Mouse (Mus musculus) limb, embryonic 15.5 days (tissue): ENCODE results near the gene Lgals8. TPM values are rescaled to one million over a fixed set of nuclear protein-coding genes. Genes with fewer than 3 reads are reported as not detected.

Source experiments
- ATAC-seq: fragments of 200-750 bp; cut with Nextera tagmentation; 2 replicates; pipeline ENCODE4 v1.8.0; 2017; ENCODE audit warnings: low read depth, moderate TSS enrichment; ENCODE audit not compliant: insufficient number of reproducible peaks, low FRiP score, low TSS enrichment
- H3K27ac ChIP-seq: fragments of 300-500 bp; sonication (generic); 2 replicates; pipeline ENCODE4 v1.5.1; 2015; ENCODE audit warnings: moderate library complexity, mild to moderate bottlenecking, inconsistent platforms
- H3K27me3 ChIP-seq: fragments of 300-500 bp; sonication (generic); 2 replicates; pipeline ENCODE4 v1.6.1; 2015; ENCODE audit warnings: inconsistent platforms
- H3K36me3 ChIP-seq: fragments of 300-500 bp; sonication (generic); 2 replicates; pipeline ENCODE4 v1.6.1; 2015; ENCODE audit warnings: inconsistent platforms
- H3K4me1 ChIP-seq: fragments of 300-500 bp; sonication (generic); 2 replicates; pipeline ENCODE4 v1.6.1; 2015; ENCODE audit warnings: inconsistent platforms
- H3K4me2 ChIP-seq: fragments of 300-500 bp; sonication (generic); 2 replicates; pipeline ENCODE4 v1.6.1; 2015; ENCODE audit warnings: mild to moderate bottlenecking, inconsistent platforms
- H3K4me3 ChIP-seq: fragments of 300-500 bp; sonication (generic); 2 replicates; pipeline ENCODE4 v1.5.1; 2015; ENCODE audit warnings: mild to moderate bottlenecking, inconsistent platforms
- H3K9ac ChIP-seq: fragments of 300-500 bp; sonication (generic); 2 replicates; pipeline ENCODE4 v1.6.1; 2015; ENCODE audit warnings: inconsistent platforms
- H3K9me3 ChIP-seq: fragments of 300-500 bp; sonication (generic); 2 replicates; pipeline ENCODE4 v1.6.1; 2016; ENCODE audit warnings: inconsistent platforms
- WGBS: fragments of 180-500 bp; shearing (Covaris S2); methylation state at CpG from one replicate; pipeline ENCODE4 v1.1.7; 2015; 5-methylcytosine and 5-hydroxymethylcytosine counted together
- polyA plus RNA-seq: library from polyadenylated mRNA; unstranded; fragments of >200 nt; fragmentation: Nextera tagmentation; extraction: Ambion mirVana; gene quantifications from 2 replicates; pipeline ENCODE4 v1.2.1, GENCODE M21; 2015

Gene Lgals8
- polyA plus RNA-seq, 1 experiment from 2014 or later: 23.6 TPM

DNA sequence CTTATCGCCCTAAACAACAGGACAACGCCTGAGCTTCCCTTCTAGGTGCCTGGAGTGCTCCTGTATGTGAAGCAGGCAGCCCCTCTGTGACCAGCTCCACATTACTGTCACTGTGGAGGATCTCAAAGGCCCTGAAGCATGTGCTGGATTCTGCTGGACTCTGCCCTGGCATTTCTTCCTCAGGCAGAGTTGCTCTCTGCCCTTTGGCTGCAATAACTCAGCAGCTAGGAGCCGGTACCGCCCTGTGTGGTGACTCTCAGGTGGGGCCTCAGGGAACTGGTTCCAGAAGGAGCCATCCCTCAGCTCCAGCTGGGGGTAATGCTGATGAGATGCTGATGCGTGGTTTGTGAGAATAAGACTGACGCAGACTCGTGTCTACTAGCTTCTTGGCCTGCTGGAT is 8.0 kb downstream of the Lgals8 start:
- Histone ChIP-seq H3K27me3 (no peaks in the 10 kb centered on the region), H3K36me3 (peaks cover 35% of the 10 kb centered on the region), H3K9ac (no peak overlapping the region), H3K9me3 (no peaks in the 10 kb centered on the region), H3K27ac (no peak overlapping the region), H3K4me3 (no peak overlapping the region), H3K4me1 (peaks cover 7% of the 10 kb centered on the region; the same call in 1 of the 2 replicates), H3K4me2 (no peak overlapping the region)
- WGBS: 70% methylated on average over 7 of the region's 7 CpGs
- no peak for ATAC-seq

- Histone ChIP-seq H3K9ac (no peak overlapping the region), H3K36me3 (peaks cover 35% of the 10 kb centered on the region), H3K27me3 (no peaks in the 10 kb centered on the region), H3K4me1 (peaks cover 2% of the 10 kb centered on the region; the same call in 1 of the 2 replicates), H3K4me2 (no peak overlapping the region), H3K9me3 (no peaks in the 10 kb centered on the region), H3K27ac (no peak overlapping the region), H3K4me3 (no peak overlapping the region)
- no peak for ATAC-seq
- 82% methylated on average over 7 of the region's 7 CpGs for WGBS
These were observed 9.9 kb downstream of the Lgals8 start for GRCm38 (mm10) chr13:12454686-12455390.

DNA sequence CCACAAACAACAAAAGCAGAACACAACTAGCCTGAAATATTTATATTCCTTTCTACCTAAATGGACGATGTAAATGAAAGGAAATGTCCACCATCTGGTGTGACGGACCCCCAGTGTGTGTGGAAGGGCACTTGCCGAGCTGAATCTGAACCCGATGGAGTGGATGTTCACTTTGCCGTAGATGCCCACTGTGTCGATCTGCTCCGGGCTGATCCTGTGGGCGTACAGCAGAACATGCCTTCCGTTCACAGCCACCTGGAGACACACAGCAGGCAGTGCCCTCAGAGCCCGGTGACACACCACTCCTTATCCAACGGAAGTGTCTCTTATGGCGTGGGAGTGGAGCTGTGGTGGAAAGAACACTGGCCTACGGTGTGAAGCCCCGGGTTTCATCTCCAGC is 11.6 kb downstream of the Lgals8 start:
- H3K4me2 ChIP-seq: no peak overlapping the region
- no peak for ATAC-seq
- peaks cover 36% of the 10 kb centered on the region for H3K36me3 ChIP-seq
- no peak overlapping the region for H3K27ac ChIP-seq
- no peaks in the 10 kb centered on the region for H3K27me3 ChIP-seq
- H3K4me3 ChIP-seq: no peak overlapping the region
- no peaks in the 10 kb centered on the region for H3K4me1 ChIP-seq
- H3K9me3 ChIP-seq: no peaks in the 10 kb centered on the region
- WGBS: 85% methylated on average over 14 of the region's 14 CpGs
- H3K9ac ChIP-seq: no peak overlapping the region

DNA sequence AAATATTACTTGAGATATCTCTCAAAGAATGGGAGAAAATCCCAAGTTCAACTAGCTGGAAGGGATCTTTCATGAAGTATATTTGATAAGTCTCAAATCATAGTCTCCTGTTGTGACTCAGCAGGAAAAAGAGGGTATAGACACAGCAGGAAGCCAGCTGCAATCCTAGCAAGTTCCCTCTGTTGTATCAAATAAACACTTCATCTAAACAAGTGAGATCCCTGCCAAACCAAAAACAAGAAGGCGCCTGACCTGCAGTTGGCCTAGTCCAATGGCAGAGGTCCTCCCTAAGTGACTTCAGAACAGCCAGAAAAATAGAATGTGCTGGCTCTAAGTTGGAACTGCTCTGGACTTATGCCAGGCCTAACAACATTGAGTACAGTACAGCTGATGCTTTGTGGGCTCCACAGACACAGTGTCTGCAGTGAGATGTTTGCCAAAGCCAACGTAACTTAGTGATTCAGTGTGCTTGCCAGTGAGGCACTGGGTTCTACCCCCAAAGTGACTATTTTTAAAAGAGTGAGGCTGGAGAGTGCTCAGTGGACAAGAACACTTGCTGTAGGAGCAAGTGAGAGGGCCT is 22.6 kb downstream of the Lgals8 start:
- Histone ChIP-seq H3K9ac (no peak overlapping the region), H3K4me2 (no peak overlapping the region), H3K27me3 (no peaks in the 10 kb centered on the region), H3K4me1 (no peaks in the 10 kb centered on the region), H3K9me3 (no peaks in the 10 kb centered on the region), H3K36me3 (peaks cover 57% of the 10 kb centered on the region), H3K4me3 (no peak overlapping the region), H3K27ac (no peak overlapping the region)
- ATAC-seq: no peak; the same call in 1 of the 2 replicates
- 67% methylated on average over 2 of the region's 2 CpGs for WGBS

DNA sequence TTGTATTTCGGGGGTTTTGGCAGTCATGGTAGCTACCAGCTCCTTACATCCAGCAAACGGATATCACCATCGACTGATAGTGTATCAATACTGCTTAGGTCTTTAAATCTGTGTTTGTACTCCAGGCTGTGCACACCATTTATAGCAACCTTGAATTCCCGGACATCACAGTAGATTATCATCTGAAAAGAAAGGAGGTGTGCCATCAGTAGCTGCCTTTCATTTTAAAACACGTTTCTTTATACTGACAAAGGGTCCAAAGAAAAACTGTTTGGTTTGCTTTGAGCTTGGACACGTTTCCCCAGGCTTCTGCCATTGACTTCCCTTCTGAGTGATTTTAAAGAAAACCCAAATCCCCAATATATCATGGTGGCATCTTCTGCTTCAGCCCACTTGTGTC is 23.9 kb downstream of the Lgals8 start:
- Histone ChIP-seq H3K4me2 (no peak overlapping the region), H3K27ac (no peak overlapping the region), H3K4me1 (no peaks in the 10 kb centered on the region), H3K27me3 (no peaks in the 10 kb centered on the region), H3K36me3 (peaks cover 53% of the 10 kb centered on the region), H3K9me3 (no peaks in the 10 kb centered on the region), H3K9ac (no peak overlapping the region), H3K4me3 (no peak overlapping the region)
- WGBS: 92% methylated on average over 6 of the region's 6 CpGs
- ATAC-seq: no peak

GRCm38 (mm10) chr13:12439586-12439985 is 25.2 kb downstream of the Lgals8 start:
- WGBS: 95% methylated on average over 3 of the region's 3 CpGs

DNA sequence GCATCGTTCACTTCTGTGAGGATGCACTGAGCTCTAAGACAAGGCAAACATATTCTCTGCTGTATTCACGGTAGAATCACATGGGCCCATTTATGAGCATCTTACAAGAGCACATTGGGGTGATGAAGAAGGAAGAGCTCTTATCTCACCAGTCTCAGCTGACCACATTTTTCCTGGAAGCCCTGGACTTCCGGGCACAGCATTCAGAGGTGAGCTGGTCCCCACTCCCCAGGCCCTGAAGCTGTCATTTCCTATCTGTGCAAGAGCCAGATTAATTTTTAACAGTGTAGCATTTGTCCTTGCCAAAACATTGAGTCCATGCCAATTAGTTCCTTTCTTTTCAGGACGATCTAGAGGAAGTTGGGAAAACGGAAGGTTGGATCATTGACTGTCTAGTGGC is 30.9 kb downstream of the Lgals8 start:
- WGBS: 88% methylated on average over 5 of the region's 5 CpGs
- no peaks in the 10 kb centered on the region for H3K9me3 ChIP-seq
- no peak overlapping the region for H3K27ac ChIP-seq
- no peaks in the 10 kb centered on the region for H3K27me3 ChIP-seq
- no peak overlapping the region for H3K4me2 ChIP-seq
- H3K4me1 ChIP-seq: no peaks in the 10 kb centered on the region
- no peak overlapping the region for H3K9ac ChIP-seq
- ATAC-seq: no peak
- peaks cover 86% of the 10 kb centered on the region for H3K36me3 ChIP-seq
- no peak overlapping the region for H3K4me3 ChIP-seq

More at GRCm38 (mm10) chr13:12439586-12439985, 25.2 kb downstream of the Lgals8 start:
- Histone ChIP-seq H3K9me3 (no peaks in the 10 kb centered on the region), H3K36me3 (peaks cover 63% of the 10 kb centered on the region), H3K27ac (no peak overlapping the region), H3K4me2 (no peak overlapping the region), H3K27me3 (no peaks in the 10 kb centered on the region), H3K4me1 (no peaks in the 10 kb centered on the region), H3K4me3 (no peak overlapping the region), H3K9ac (no peak overlapping the region)
- no peak for ATAC-seq

- Histone ChIP-seq H3K36me3 (peaks cover 91% of the 10 kb centered on the region), H3K4me2 (no peak overlapping the region), H3K9me3 (no peaks in the 10 kb centered on the region), H3K27ac (no peak overlapping the region), H3K27me3 (no peaks in the 10 kb centered on the region), H3K4me1 (no peaks in the 10 kb centered on the region), H3K4me3 (no peak overlapping the region), H3K9ac (no peak overlapping the region)
- 95% methylated on average over 13 of the region's 13 CpGs for WGBS
- ATAC-seq: no peak
These were observed 36.2 kb downstream of the Lgals8 start for GRCm38 (mm10) chr13:12428556-12428955.

DNA sequence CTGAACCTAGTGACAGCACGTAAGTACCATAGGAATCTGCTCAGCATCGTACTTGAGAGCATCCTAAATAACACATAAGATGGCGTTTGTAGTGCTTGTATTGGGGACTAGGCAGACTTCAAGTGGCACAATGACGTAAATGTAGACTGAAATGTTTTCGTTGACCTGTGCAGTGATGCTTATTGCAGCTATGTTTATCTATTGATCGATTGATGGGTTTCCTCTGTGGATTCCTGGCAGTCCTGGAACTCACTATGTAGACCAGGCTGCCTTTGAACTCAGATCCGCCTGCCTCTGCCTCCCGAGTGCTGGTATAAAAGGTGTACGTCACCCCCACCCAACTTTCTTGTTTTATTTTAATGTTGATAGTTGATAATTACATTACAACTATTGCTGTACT is 44.1 kb downstream of the Lgals8 start:
- Histone ChIP-seq H3K4me2 (no peak overlapping the region), H3K4me1 (no peaks in the 10 kb centered on the region), H3K9ac (no peak overlapping the region), H3K9me3 (no peaks in the 10 kb centered on the region), H3K4me3 (no peak overlapping the region), H3K36me3 (peaks cover 85% of the 10 kb centered on the region), H3K27me3 (no peaks in the 10 kb centered on the region), H3K27ac (no peak overlapping the region)
- WGBS: 93% methylated on average over 9 of the region's 9 CpGs
- ATAC-seq: no peak

DNA sequence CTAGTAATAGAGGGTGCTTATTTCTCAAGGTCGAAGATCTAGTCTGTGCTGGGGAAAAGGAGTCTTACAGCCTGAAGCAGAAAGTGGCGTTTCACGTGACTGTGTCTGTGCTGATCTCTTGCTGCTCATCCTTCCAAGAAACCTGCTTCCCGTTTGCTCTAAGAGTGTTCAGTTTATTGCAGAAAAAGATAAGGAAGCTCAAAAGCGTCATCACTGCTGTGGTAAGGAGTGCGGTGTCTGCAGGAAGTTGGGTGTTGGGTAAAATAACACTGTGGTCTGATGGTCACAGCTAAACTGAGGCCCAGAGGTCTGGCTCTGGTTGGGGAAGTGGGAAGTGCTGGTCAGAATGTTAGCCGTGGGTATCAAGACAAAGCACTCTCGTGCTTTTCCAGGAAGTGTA is 52.7 kb downstream of the Lgals8 start:
- WGBS: 87% methylated on average over 8 of the region's 8 CpGs
- peaks cover 65% of the 10 kb centered on the region for H3K36me3 ChIP-seq
- H3K27me3 ChIP-seq: no peaks in the 10 kb centered on the region
- H3K4me3 ChIP-seq: no peak overlapping the region
- no peak overlapping the region for H3K4me2 ChIP-seq
- no peak overlapping the region for H3K9ac ChIP-seq
- ATAC-seq: no peak
- no peaks in the 10 kb centered on the region for H3K9me3 ChIP-seq
- no peaks in the 10 kb centered on the region for H3K4me1 ChIP-seq
- no peak overlapping the region for H3K27ac ChIP-seq

DNA sequence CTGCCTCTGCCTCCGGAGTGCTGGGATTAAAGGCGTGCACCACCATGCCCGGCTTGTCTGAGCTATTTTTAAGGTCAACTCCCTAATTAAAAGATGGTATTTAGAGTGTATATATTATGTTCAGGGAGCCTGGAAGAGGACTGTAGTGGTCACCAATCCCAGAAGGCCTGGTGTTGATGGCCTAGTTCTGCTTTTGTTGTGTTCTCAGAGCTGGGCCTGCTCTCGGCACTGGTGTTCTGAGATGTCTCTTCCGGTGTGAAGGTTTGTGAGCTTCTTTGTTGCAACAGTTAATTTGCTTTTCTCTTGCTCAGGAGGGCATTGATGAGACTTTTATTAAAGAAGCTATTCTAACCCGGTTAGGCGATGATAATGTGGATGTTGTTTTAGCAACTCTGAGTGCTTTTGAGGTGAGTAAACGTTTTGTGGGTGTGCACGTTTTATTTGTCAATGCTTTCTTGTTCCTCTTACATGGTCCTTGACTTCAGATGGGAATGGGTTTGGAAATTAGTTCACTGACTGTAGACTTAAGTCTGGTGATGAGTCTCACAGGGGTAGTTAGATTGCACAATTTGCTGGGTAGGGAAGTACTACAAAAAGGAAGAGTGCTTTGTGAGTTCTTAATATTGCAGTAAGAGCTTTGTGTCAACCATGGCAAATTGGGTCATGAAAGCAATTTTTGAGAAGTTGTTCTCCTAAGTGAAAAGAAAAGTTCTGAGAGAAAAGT is 56.2 kb downstream of the Lgals8 start:
- 91% methylated on average over 9 of the region's 9 CpGs for WGBS
- peaks cover 57% of the 10 kb centered on the region for H3K36me3 ChIP-seq
- H3K4me2 ChIP-seq: no peak overlapping the region
- H3K9ac ChIP-seq: no peak overlapping the region
- ATAC-seq: no peak
- H3K27ac ChIP-seq: no peak overlapping the region
- no peaks in the 10 kb centered on the region for H3K4me1 ChIP-seq
- H3K4me3 ChIP-seq: no peak overlapping the region
- no peaks in the 10 kb centered on the region for H3K9me3 ChIP-seq
- no peaks in the 10 kb centered on the region for H3K27me3 ChIP-seq

DNA sequence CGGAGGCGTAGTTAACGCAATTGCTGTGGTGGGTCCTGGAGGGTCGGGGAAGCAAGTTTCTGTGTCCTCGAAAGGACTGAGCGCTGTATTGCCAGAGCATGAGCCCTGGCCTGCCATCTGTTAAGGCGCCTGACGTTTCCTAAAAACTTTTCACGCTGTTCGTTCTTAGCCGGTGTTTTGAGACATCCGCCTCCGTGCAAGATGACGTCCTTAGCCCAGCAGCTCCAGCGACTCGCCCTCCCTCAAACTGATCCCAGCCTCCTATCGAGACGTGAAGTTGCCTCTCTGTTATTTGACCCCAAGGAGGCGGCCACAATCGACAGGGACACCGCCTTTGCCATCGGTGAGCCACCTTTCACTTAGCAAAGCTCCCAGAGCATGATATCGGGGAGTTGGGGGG is 69.2 kb downstream of the Lgals8 start:
- H3K9me3 ChIP-seq: no peaks in the 10 kb centered on the region
- H3K27me3 ChIP-seq: peaks cover 9% of the 10 kb centered on the region; the same call in 1 of the 2 replicates
- peak overlapping the region; percentile 89 for H3K4me2 ChIP-seq
- peaks cover 8% of the 10 kb centered on the region for H3K4me1 ChIP-seq
- peak overlapping the region; percentile 37 for H3K9ac ChIP-seq
- no peak overlapping the region for H3K27ac ChIP-seq
- peak overlapping the region; percentile 71 for H3K4me3 ChIP-seq
- peaks cover 20% of the 10 kb centered on the region for H3K36me3 ChIP-seq
- ATAC-seq: no peak; the same call in 1 of the 2 replicates
- under 1% methylated on average over 23 of the region's 23 CpGs for WGBS
